Mouse (Mus musculus): ENCODE data around the gene Itgad.
A peak's percentile ranks its signal among the peaks of the same experiment; 100 is the strongest.

The Itgad gene

GRCm38 (mm10) chr7:128180126-128180525 is 25.9 kb downstream of the Itgad start:
- no peak for DNase-seq (ENCODE audit: low spot score in 2 of 2)

GRCm38 (mm10) chr7:128180546-128180945 is 26.4 kb downstream of the Itgad start:
- no peak for DNase-seq (ENCODE audit: low spot score in 2 of 2)

- DNase-seq (ENCODE audit: low spot score in 2 of 2), result no peak
Measured at GRCm38 (mm10) chr7:128181691-128182090, 27.5 kb downstream of the Itgad start.

GRCm38 (mm10) chr7:128201607-128202006 is 47.4 kb downstream of the Itgad start:
- DNase-seq (ENCODE audit: low spot score in 2 of 2), result no peak

GRCm38 (mm10) chr7:128203071-128203470 is 48.9 kb downstream of the Itgad start:
- DNase-seq (ENCODE audit: low spot score in 2 of 2), result no peak

- DNase-seq (ENCODE audit: low spot score in 2 of 2), result no peak
Measured at GRCm38 (mm10) chr7:128204179-128204578, 50.0 kb downstream of the Itgad start.

GRCm38 (mm10) chr7:128205695-128206094 is 51.5 kb downstream of the Itgad start:
- DNase-seq (ENCODE audit: low spot score in 2 of 2), result no peak

GRCm38 (mm10) chr7:128206152-128206551 is 52.0 kb downstream of the Itgad start, which contains the start of gene Cox6a2:
TSS of gene Cox6a2 (minus strand) at chr7:128206387.
- no peak for DNase-seq (ENCODE audit: low spot score in 2 of 2)

GRCm38 (mm10) chr7:128208187-128208586 is 54.0 kb downstream of the Itgad start:
- DNase-seq (ENCODE audit: low spot score in 2 of 2), result peak in 1 of 2 experiments; percentile 52

GRCm38 (mm10) chr7:128209826-128210225 is 55.6 kb downstream of the Itgad start:
- DNase-seq (ENCODE audit: low spot score in 2 of 2), result no peak

- no peak for DNase-seq (ENCODE audit: low spot score in 2 of 2)
Measured at GRCm38 (mm10) chr7:128219952-128220351, 65.8 kb downstream of the Itgad start.

- DNase-seq (ENCODE audit: low spot score in 2 of 2), result no peak
Measured at GRCm38 (mm10) chr7:128220936-128221335, 66.8 kb downstream of the Itgad start.

- DNase-seq (ENCODE audit: low spot score in 2 of 2), result no peak
Measured at GRCm38 (mm10) chr7:128231741-128232140, 77.6 kb downstream of the Itgad start.

- no peak for DNase-seq (ENCODE audit: low spot score in 2 of 2)
Measured at GRCm38 (mm10) chr7:128234796-128235195, 80.6 kb downstream of the Itgad start.

GRCm38 (mm10) chr7:128235481-128235880 is 81.3 kb downstream of the Itgad start:
- DNase-seq (ENCODE audit: low spot score in 2 of 2), result no peak

GRCm38 (mm10) chr7:128236426-128236825 is 82.2 kb downstream of the Itgad start:
- no peak for DNase-seq (ENCODE audit: low spot score in 2 of 2)

- DNase-seq (ENCODE audit: low spot score in 2 of 2), result peak; percentile 75 to 80
Measured at GRCm38 (mm10) chr7:128236856-128237592, 82.8 kb downstream of the Itgad start, which contains the start of gene Armc5. TSS of gene Armc5 (plus strand) at chr7:128237342.

- DNase-seq (ENCODE audit: low spot score in 2 of 2), result no peak
Measured at GRCm38 (mm10) chr7:128237593-128237926, 83.4 kb downstream of the Itgad start.

GRCm38 (mm10) chr7:128237927-128238778 is 84.0 kb downstream of the Itgad start, which contains the start of gene 9130023H24Rik:
TSS of gene 9130023H24Rik (minus strand) at chr7:128238031.
- DNase-seq (ENCODE audit: low spot score in 2 of 2), result peak; percentile 98 to 100

- DNase-seq (ENCODE audit: low spot score in 2 of 2), result no peak
Measured at GRCm38 (mm10) chr7:128238991-128239390, 84.8 kb downstream of the Itgad start.

- no peak for DNase-seq (ENCODE audit: low spot score in 2 of 2)
Measured at GRCm38 (mm10) chr7:128240131-128240784, 86.1 kb downstream of the Itgad start.

- DNase-seq (ENCODE audit: low spot score in 2 of 2), result no peak
Measured at GRCm38 (mm10) chr7:128242331-128242730, 88.2 kb downstream of the Itgad start.
